Mouse (Mus musculus) heart, embryonic 11.5 days (tissue): ENCODE measurements around the gene Fgfrl1. TPM values are rescaled to one million over a fixed set of nuclear protein-coding genes. Genes with fewer than 3 reads are reported as not detected.

Source experiments
- ATAC-seq: fragments of 200-750 bp; cut with Nextera tagmentation; replicated peaks from 2 replicates; pipeline ENCODE4 v1.8.0; 2017; ENCODE audit warnings: moderate library complexity; ENCODE audit not compliant: insufficient number of reproducible peaks, low FRiP score, low TSS enrichment
- H3K27ac ChIP-seq: fragments of 300-500 bp; sonication (generic); 2 replicates; pipeline ENCODE4 v1.5.1; 2014; ENCODE audit warnings: mild to moderate bottlenecking, low read depth, low read length
- H3K27me3 ChIP-seq: fragments of 300-500 bp; sonication (generic); 2 replicates; pipeline ENCODE4 v1.6.1; 2014; ENCODE audit warnings: mild to moderate bottlenecking, low read length, mixed read lengths; ENCODE audit not compliant: control insufficient read depth, insufficient read depth
- H3K36me3 ChIP-seq: fragments of 300-500 bp; sonication (generic); 2 replicates; pipeline ENCODE4 v1.6.1; 2014; ENCODE audit warnings: mild to moderate bottlenecking, low read length, moderate library complexity, mixed read lengths; ENCODE audit not compliant: control insufficient read depth, insufficient read depth
- H3K4me1 ChIP-seq: fragments of 300-500 bp; sonication (generic); 2 replicates; pipeline ENCODE4 v1.6.1; 2014; ENCODE audit warnings: low read length; ENCODE audit not compliant: control insufficient read depth, insufficient read depth
- H3K4me2 ChIP-seq: fragments of 300-500 bp; sonication (generic); 2 replicates; pipeline ENCODE4 v1.6.1; 2014; ENCODE audit warnings: mild to moderate bottlenecking, moderate library complexity
- H3K4me3 ChIP-seq: fragments of 300-500 bp; sonication (generic); 2 replicates; pipeline ENCODE4 v1.5.1; 2014; ENCODE audit warnings: low read depth, low read length
- H3K9ac ChIP-seq: fragments of 300-500 bp; sonication (generic); 2 replicates; pipeline ENCODE4 v1.6.1; 2014; ENCODE audit warnings: mild to moderate bottlenecking, low read depth, low read length, moderate library complexity
- H3K9me3 ChIP-seq: fragments of 300-500 bp; sonication (generic); replicated peaks from 2 replicates; pipeline ENCODE4 v1.6.1; 2016; ENCODE audit warnings: low read length; ENCODE audit not compliant: control insufficient read depth
- WGBS: fragments of 180-500 bp; shearing (Covaris S2); extraction: QIAGEN DNeasy Blood & Tissue Kit; methylation state at CpG from one replicate; pipeline ENCODE4 v1.1.7; 2014; ENCODE audit not compliant: insufficient replicate concordance; 5-methylcytosine and 5-hydroxymethylcytosine counted together
- polyA plus RNA-seq: library from polyadenylated mRNA; unstranded; fragments of >200 nt; fragmentation: Nextera tagmentation; extraction: Ambion mirVana; gene quantifications from 2 replicates; pipeline ENCODE4 v1.2.1, GENCODE M21; 2014

Gene Fgfrl1
- polyA plus RNA-seq = 28.0 and 31.7 TPM in 2 replicates

DNA sequence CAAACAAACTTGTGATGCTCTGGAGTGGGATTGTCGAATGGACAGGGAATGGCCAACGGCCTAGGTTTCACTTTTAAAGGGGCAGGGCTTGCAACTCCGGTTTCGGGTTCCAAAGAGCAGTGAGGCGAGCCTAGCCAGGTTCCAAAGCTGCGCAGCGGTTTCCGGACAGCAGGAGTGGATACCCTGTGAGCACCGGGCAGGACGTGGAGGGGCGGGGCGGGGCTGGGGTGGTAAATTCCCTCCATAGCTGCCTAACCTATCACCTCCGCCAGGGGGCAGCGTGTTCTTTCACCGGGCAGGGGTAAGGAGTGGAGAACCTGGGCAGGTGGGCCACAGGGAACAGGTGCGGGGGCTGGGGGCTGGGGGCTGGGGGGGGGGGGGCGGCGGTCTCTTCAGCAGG is at the start of gene Fgfrl1:
TSS of gene Fgfrl1 (plus strand) at position 112 of the 400 bp plus-strand sequence.
- no peak; the same call in 1 of the 2 replicates for ATAC-seq
- WGBS = 2% methylated on average over 17 of the region's 18 CpGs
- no peaks in the 10 kb centered on the region for H3K9me3 ChIP-seq
- H3K9ac ChIP-seq = peak within 1 kb of the TSS; percentile 29; the same call in 1 of the 2 replicates
- no peak within 1 kb of the TSS for H3K27ac ChIP-seq
- H3K4me3 ChIP-seq = peak within 1 kb of the TSS; percentile 86
- H3K4me1 ChIP-seq = peaks cover 18% of the 10 kb centered on the region
- H3K27me3 ChIP-seq = 0 out of 2 replicates have a peak, but pooled peaks cover 3% of the 10 kb centered on the region
- H3K36me3 ChIP-seq = 0 out of 2 replicates have a peak, but pooled peaks cover 1% of the 10 kb centered on the region
- peak within 1 kb of the TSS; percentile 77 for H3K4me2 ChIP-seq

DNA sequence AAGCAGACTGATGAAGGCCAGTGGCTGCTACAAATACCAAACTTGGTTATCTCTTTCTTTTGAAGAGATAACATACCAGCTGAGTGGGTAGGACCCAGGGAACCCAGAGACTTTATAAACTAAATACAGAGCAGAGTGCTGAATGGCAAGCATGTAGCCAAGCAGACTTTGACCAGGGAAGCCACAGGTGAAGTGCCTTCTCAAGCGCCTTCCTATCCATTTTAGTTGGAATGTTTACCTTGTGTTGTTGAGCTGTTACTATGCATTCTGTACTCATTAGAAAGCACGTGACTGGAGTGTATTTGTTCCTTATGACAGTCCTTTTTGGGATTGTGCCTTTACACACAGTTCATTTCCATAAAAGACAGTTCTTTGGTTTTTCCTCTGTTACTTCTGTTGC is 48.5 kb upstream of the Fgfrl1 start:
- H3K4me1 ChIP-seq = no peaks in the 10 kb centered on the region
- H3K27me3 ChIP-seq = no peaks in the 10 kb centered on the region
- H3K27ac ChIP-seq = no peak overlapping the region
- 66% methylated on average over 2 of the region's 2 CpGs for WGBS
- no peaks in the 10 kb centered on the region for H3K9me3 ChIP-seq
- no peak for ATAC-seq
- no peak overlapping the region for H3K9ac ChIP-seq
- peaks cover 13% of the 10 kb centered on the region; the same call in 1 of the 2 replicates for H3K36me3 ChIP-seq
- H3K4me2 ChIP-seq = no peak overlapping the region
- no peak overlapping the region for H3K4me3 ChIP-seq

DNA sequence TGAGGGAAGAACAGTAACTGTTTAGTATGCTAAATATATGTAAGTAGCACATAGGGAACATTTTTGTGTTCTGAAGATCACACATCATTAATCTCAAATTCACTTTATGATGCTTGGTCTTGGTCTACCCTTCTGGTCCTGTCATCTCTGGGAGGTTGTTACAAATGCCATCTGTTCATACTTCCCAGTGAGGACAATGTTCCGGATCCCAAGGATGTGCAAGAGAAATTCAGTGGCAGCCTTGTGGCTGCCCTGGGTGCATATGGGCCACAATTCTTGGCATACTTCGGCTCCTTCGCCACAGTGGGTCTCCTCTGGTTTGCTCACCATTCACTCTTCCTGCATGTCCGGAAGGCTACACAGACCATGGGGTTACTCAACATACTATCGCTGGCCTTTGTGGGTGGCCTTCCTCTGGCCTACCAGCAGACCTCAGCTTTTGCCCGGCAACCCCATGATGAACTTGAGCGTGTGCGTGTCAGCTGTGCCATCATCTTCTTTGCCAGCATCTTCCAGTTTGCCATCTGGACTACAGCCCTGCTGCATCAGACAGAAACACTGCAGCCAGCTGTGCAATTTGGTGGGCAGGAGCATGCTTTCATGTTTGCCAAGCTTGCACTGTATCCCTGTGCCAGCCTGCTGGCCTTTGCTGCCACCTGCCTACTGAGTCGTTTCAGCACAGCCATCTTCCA is 46.4 kb upstream of the Fgfrl1 start:
- H3K9me3 ChIP-seq = no peaks in the 10 kb centered on the region
- no peak overlapping the region for H3K4me3 ChIP-seq
- H3K4me2 ChIP-seq = no peak overlapping the region
- no peaks in the 10 kb centered on the region for H3K27me3 ChIP-seq
- no peak overlapping the region for H3K9ac ChIP-seq
- no peak overlapping the region for H3K27ac ChIP-seq
- H3K36me3 ChIP-seq = peaks cover 13% of the 10 kb centered on the region; the same call in 1 of the 2 replicates
- ATAC-seq = no peak
- no peaks in the 10 kb centered on the region for H3K4me1 ChIP-seq
- 87% methylated on average over 9 of the region's 9 CpGs for WGBS

DNA sequence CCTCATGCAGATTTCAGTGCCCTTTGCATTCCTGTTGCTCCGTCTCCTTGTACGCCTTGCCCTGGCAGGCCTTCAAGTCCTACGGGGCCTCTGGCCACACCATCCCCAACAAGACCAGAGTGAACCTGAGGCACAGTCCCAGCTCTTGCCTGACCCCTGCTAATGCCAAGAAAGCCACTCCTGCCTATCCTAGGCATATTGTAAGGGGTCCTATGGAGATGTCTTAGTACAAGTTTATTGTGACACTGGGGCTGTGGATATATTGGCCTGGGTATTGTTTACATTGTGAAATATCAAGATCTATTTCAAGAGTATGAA is 45.9 kb upstream of the Fgfrl1 start:
- H3K36me3 ChIP-seq = peaks cover 13% of the 10 kb centered on the region; the same call in 1 of the 2 replicates
- H3K4me3 ChIP-seq = no peak overlapping the region
- ATAC-seq = no peak
- H3K9me3 ChIP-seq = no peaks in the 10 kb centered on the region
- H3K9ac ChIP-seq = no peak overlapping the region
- H3K4me1 ChIP-seq = no peaks in the 10 kb centered on the region
- H3K27me3 ChIP-seq = no peaks in the 10 kb centered on the region
- no peak overlapping the region for H3K4me2 ChIP-seq
- 87% methylated on average over 3 of the region's 3 CpGs for WGBS
- H3K27ac ChIP-seq = no peak overlapping the region

DNA sequence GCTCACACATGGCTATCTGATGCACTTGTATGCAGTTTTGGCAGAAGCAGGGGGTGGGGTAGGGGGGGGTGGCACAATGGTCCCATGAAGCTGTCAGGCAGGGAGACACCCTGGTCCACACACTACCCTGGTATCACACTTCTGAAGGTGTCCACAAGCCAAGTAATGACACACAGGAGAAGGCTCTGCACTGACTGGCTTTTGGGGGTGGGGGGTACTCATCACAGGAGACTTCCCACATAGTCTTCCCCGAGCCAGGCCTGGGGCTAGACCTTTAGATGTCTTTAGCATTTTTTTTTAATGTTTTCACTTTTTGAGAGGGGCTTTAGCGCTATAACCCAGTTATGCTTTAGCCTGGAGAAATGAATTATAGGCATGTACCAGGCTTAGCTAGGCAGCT is 44.9 kb upstream of the Fgfrl1 start:
- Histone ChIP-seq H3K27me3 (no peaks in the 10 kb centered on the region), H3K4me3 (no peak overlapping the region), H3K4me1 (no peaks in the 10 kb centered on the region), H3K9me3 (no peaks in the 10 kb centered on the region), H3K9ac (no peak overlapping the region), H3K36me3 (peaks cover 13% of the 10 kb centered on the region; the same call in 1 of the 2 replicates), H3K27ac (no peak overlapping the region), H3K4me2 (no peak overlapping the region)
- 81% methylated on average over 2 of the region's 2 CpGs for WGBS
- no peak for ATAC-seq

DNA sequence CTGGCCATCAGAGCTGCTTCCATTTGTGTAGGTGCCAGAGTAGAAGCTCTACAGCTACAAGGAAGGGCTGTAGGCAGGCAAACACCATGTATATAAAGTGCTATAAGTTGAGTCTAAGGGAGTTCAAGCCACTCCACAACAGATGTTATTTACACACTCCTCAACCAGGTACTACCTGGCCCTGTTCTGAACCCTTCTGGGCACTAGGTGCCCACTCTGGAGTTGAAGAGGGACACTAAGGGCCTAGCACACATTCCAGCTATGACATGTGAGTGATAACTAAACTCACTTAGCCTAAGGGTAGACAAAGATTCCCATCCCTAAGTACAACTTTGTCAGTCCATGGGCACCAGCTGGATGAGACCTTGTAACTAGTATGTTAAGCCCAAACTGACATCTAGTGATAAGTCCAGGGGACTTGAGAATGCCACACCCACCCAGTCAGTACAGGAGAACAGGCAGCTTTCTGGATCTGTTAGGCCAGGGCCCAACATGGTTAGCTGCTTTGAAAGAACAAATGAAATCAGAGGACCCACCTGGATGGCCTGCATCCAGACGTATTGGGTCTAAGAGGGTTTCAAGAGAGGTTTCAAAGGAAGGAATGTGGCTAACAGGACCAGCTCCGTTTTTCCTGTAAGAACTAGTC is 44.2 kb upstream of the Fgfrl1 start:
- Histone ChIP-seq H3K9me3 (no peaks in the 10 kb centered on the region), H3K9ac (no peak overlapping the region), H3K4me2 (no peak overlapping the region), H3K4me1 (no peaks in the 10 kb centered on the region), H3K36me3 (peaks cover 13% of the 10 kb centered on the region; the same call in 1 of the 2 replicates), H3K4me3 (no peak overlapping the region), H3K27ac (no peak overlapping the region), H3K27me3 (no peaks in the 10 kb centered on the region)
- no peak for ATAC-seq
- WGBS = 88% methylated on average over 2 of the region's 2 CpGs

DNA sequence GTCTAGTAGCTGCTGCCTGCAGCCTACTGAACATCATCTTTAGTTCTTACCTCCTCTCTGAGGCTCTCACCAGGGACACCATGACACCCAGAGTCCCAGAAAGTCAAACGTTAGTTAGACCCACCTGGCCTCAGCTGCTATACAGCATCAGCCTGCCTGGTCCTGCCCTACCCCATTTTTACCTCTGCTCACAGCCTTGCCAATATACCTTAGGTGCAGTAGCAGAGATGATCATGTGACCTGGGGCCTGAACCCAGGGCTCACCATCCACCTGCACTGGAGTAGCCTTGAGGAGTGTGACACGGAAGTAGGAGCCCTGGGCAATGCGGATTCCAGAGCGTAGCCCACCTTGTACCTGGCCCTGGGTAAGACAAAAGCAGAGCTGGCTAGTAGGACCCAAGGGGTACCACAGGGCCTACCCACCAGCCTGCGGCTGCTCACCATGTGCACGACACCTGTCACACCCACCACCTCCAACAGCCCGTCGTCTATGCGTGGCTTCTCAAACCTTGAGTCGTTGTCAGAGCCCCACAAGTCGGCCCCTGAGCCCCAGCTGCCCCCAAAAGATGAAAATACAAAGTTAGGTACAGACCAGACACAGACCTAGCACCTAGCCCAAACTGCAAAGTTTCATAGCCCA is 43.1 kb upstream of the Fgfrl1 start:
- H3K4me3 ChIP-seq = no peak overlapping the region
- 84% methylated on average over 11 of the region's 11 CpGs for WGBS
- H3K27me3 ChIP-seq = no peaks in the 10 kb centered on the region
- H3K4me1 ChIP-seq = no peaks in the 10 kb centered on the region
- no peaks in the 10 kb centered on the region for H3K9me3 ChIP-seq
- peaks cover 17% of the 10 kb centered on the region; the same call in 1 of the 2 replicates for H3K36me3 ChIP-seq
- no peak overlapping the region for H3K9ac ChIP-seq
- H3K4me2 ChIP-seq = no peak overlapping the region
- no peak overlapping the region for H3K27ac ChIP-seq
- no peak for ATAC-seq

DNA sequence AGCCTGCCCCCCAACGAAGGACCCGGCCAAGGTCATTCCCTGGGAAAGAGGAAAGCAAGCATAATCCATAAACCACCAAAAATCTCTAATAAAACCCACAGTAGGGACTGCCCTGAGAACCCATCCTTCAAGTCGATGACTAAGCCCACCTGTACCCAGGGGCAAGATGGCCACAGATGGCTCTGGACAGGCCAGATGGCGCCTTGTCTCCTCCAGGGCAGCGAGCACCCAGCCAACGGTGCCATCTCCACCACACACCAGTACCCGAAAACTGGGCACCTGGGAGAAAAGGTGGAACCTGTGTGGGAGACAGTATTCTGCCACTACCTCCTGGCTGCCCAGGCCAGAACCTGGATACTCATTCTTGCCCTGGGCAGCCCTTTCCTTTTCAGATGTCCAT is 41.8 kb upstream of the Fgfrl1 start:
- no peak overlapping the region for H3K27ac ChIP-seq
- 81% methylated on average over 7 of the region's 7 CpGs for WGBS
- no peaks in the 10 kb centered on the region for H3K27me3 ChIP-seq
- H3K9me3 ChIP-seq = no peaks in the 10 kb centered on the region
- no peak overlapping the region for H3K9ac ChIP-seq
- ATAC-seq = no peak
- peaks cover 16% of the 10 kb centered on the region for H3K36me3 ChIP-seq
- no peak overlapping the region for H3K4me3 ChIP-seq
- H3K4me1 ChIP-seq = no peaks in the 10 kb centered on the region
- no peak overlapping the region for H3K4me2 ChIP-seq
